Mouse (Mus musculus) thymus, adult 2 months (tissue): ENCODE results near the gene Apoa4.

Experiments
- CTCF ChIP-seq: fragments of 200-500 bp; IDR thresholded peaks from 2 replicates; pipeline ENCODE4 v1.5.1; 2012; ENCODE audit warnings: mild to moderate bottlenecking, control low read depth, low read length, moderate library complexity, borderline replicate concordance; ENCODE audit not compliant: control insufficient read depth, poor library complexity, insufficient read depth; ENCODE audit errors: extremely low read depth
- POLR2A ChIP-seq: fragments of 200-500 bp; IDR thresholded peaks from 2 replicates; pipeline ENCODE4 v1.6.1; 2012; ENCODE audit warnings: mild to moderate bottlenecking, low read length, control low read depth, moderate library complexity; ENCODE audit not compliant: control insufficient read depth, poor library complexity, insufficient read depth; ENCODE audit errors: extremely low read depth

GRCm38 (mm10) chr9:46216744-46217470 is 23.6 kb upstream of the Apoa4 start:
- TF ChIP-seq CTCF (no peak), POLR2A (no peak)
